Mouse (Mus musculus) G1E (cell line): ENCODE measurements around the gene Ints13. TPM values are rescaled to one million over a fixed set of nuclear protein-coding genes. Genes with fewer than 3 reads are reported as not detected.

Experiments
- ATAC-seq: 2 replicates; pipeline ENCODE4 v1.8.0; 2016; ENCODE audit warnings: mild to moderate bottlenecking; ENCODE audit not compliant: insufficient number of reproducible peaks, poor library complexity, low FRiP score, severe bottlenecking; ENCODE audit errors: extremely low read depth
- DNase-seq: peaks from one replicate; pipeline ENCODE4 v3.0.0; 2012; ENCODE audit warnings: low spot score
- H3K27me3 ChIP-seq: 2 replicates; pipeline ENCODE4 v1.6.1; 2012; ENCODE audit warnings: mild to moderate bottlenecking, low read length, inconsistent platforms; ENCODE audit not compliant: insufficient read depth
- H3K36me3 ChIP-seq: replicated peaks from 2 replicates; pipeline ENCODE3; 2012; ENCODE audit warnings: mild to moderate bottlenecking, inconsistent platforms
- H3K4me1 ChIP-seq: 2 replicates; pipeline ENCODE4 v1.6.1; 2012; ENCODE audit warnings: low read depth, low read length, inconsistent platforms, mixed read lengths; ENCODE audit not compliant: insufficient read depth
- H3K4me3 ChIP-seq: 2 replicates; pipeline ENCODE4 v1.5.1; 2012; ENCODE audit warnings: low read depth, mild to moderate bottlenecking, inconsistent platforms, low read length, moderate library complexity, mixed read lengths
- H3K9me3 ChIP-seq: replicated peaks from 2 replicates; pipeline ENCODE4 v1.6.1; 2012; ENCODE audit warnings: inconsistent platforms
- CTCF ChIP-seq: IDR thresholded peaks from 2 replicates; pipeline ENCODE4 v1.5.1; 2012; ENCODE audit warnings: low read depth, low read length, inconsistent platforms, mixed read lengths
- GATA1 ChIP-seq: IDR thresholded peaks from 2 replicates; pipeline ENCODE4 v1.6.1; 2012; ENCODE audit warnings: borderline replicate concordance, low read length, inconsistent platforms, mixed read lengths
- GATA2 ChIP-seq: IDR thresholded peaks from 2 replicates; pipeline ENCODE4 v1.6.1; 2012; ENCODE audit warnings: low read depth, low read length, inconsistent platforms, borderline replicate concordance
- POLR2AphosphoS5 ChIP-seq: IDR thresholded peaks from 2 replicates; pipeline ENCODE4 v1.6.1; 2012; ENCODE audit warnings: low read depth, low read length, inconsistent platforms; ENCODE audit not compliant: insufficient replicate concordance
- TAL1 ChIP-seq: conservative IDR thresholded peaks from 2 replicates; pipeline ENCODE4 v1.6.1; 2012; ENCODE audit warnings: low read depth, low read length, inconsistent platforms, mixed read lengths
- polyA plus RNA-seq: library from polyadenylated mRNA; stranded (reverse); fragments of >175 nt; gene quantifications from 2 replicates; pipeline ENCODE4 v1.2.3, GENCODE M21; 2012
- total RNA-seq, 2 experiments: library from RNA; stranded (forward) in 1 of 2; stranded (reverse) in 1 of 2; fragments of 200-1000 nt in 1 of 2; fragments of >200 nt in 1 of 2; fragmentation: Nextera tagmentation in 1 of 2; gene quantifications; 2 replicates each; pipeline ENCODE4 v1.2.3; 2014 to 2017

Gene Ints13
- total and polyA plus RNA-seq, 3 experiments, result 24.4 to 137 (median 117) TPM

- H3K27me3 ChIP-seq, result no peaks in the 10 kb centered on the region
- DNase-seq, result no peak
- TF ChIP-seq GATA1, result no peak
- no peak for TF ChIP-seq TAL1
- TF ChIP-seq GATA2, result no peak
- TF ChIP-seq POLR2AphosphoS5, result no peak
- no peak for TF ChIP-seq CTCF
- H3K4me1 ChIP-seq, result no peaks in the 10 kb centered on the region
- no peak for ATAC-seq
- H3K9me3 ChIP-seq, result no peaks in the 10 kb centered on the region
- no peak overlapping the region for H3K4me3 ChIP-seq
- H3K36me3 ChIP-seq, result peaks cover 95% of the 10 kb centered on the region
Observed at GRCm38 (mm10) chr6:146611897-146612296, 34.3 kb upstream of the Ints13 start.

- peaks cover 2% of the 10 kb centered on the region; the same call in 1 of the 2 replicates for H3K4me1 ChIP-seq
- H3K4me3 ChIP-seq, result no peak overlapping the region
- no peak for ATAC-seq
- peaks cover 95% of the 10 kb centered on the region for H3K36me3 ChIP-seq
- no peaks in the 10 kb centered on the region for H3K27me3 ChIP-seq
- TF ChIP-seq GATA1 (no peak), CTCF (no peak), GATA2 (no peak), POLR2AphosphoS5 (no peak), TAL1 (no peak)
- no peak for DNase-seq
- no peaks in the 10 kb centered on the region for H3K9me3 ChIP-seq
Observed at GRCm38 (mm10) chr6:146611385-146611784, 33.8 kb upstream of the Ints13 start.

GRCm38 (mm10) chr6:146603651-146604050 is 26.0 kb upstream of the Ints13 start:
- Histone ChIP-seq H3K9me3 (no peaks in the 10 kb centered on the region), H3K4me3 (no peak overlapping the region), H3K4me1 (peaks cover 4% of the 10 kb centered on the region; the same call in 1 of the 2 replicates), H3K36me3 (peaks cover 93% of the 10 kb centered on the region), H3K27me3 (no peaks in the 10 kb centered on the region)
- no peak for DNase-seq
- TF ChIP-seq TAL1, result no peak
- no peak for TF ChIP-seq POLR2AphosphoS5
- ATAC-seq, result no peak

DNA sequence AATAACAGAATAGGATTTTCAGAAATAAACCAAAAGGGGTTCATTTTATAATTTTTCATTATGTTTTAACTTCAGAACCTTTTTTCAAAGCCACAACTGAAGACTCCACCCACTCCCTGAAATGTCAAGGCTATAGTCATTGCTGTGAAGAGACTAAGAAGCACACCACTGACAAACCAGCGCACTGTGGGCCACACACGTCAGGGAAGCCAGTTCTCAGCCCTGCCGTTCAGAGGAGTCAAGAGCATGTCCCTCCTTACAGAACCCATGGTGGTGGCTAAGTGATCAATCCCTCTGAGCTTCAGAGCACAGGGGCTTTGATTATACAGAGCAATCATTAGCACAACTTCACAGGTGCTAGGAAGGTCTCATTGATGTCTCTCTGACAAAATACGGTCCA is 25.0 kb upstream of the Ints13 start:
- H3K27me3 ChIP-seq, result no peaks in the 10 kb centered on the region
- peaks cover 82% of the 10 kb centered on the region for H3K36me3 ChIP-seq
- no peak for DNase-seq
- no peak overlapping the region for H3K4me3 ChIP-seq
- no peaks in the 10 kb centered on the region for H3K9me3 ChIP-seq
- no peak for ATAC-seq
- peaks cover 4% of the 10 kb centered on the region; the same call in 1 of the 2 replicates for H3K4me1 ChIP-seq
- no peak for TF ChIP-seq GATA1
- TF ChIP-seq POLR2AphosphoS5, result no peak
- no peak for TF ChIP-seq TAL1
- no peak for TF ChIP-seq CTCF
- no peak for TF ChIP-seq GATA2

DNA sequence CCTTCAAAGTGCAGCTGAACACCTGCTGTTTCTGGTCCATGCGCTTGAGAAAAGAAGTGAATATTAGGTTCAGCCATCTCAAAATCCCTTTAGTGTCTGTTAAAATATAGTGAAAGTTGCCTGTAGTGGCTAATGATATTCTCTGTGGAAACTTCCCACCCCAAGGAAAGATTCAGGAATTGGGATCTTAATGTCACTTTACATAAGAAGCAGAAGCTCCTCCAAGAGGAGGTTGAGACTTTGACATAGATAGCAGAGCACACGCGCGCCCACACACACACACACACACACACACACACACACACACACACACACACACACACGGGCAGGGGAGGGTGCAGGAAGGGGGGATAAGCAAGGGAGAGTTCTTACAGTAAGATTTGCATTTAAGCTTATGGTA is 7.5 kb upstream of the Ints13 start:
- Histone ChIP-seq H3K9me3 (no peaks in the 10 kb centered on the region), H3K27me3 (no peaks in the 10 kb centered on the region), H3K4me3 (no peak overlapping the region), H3K36me3 (peaks cover 70% of the 10 kb centered on the region), H3K4me1 (peaks cover 9% of the 10 kb centered on the region)
- DNase-seq (no peak), ATAC-seq (no peak)
- TF ChIP-seq POLR2AphosphoS5, result no peak
- TF ChIP-seq TAL1, result no peak
- no peak for TF ChIP-seq GATA2
- no peak for TF ChIP-seq GATA1
- TF ChIP-seq CTCF, result no peak

DNA sequence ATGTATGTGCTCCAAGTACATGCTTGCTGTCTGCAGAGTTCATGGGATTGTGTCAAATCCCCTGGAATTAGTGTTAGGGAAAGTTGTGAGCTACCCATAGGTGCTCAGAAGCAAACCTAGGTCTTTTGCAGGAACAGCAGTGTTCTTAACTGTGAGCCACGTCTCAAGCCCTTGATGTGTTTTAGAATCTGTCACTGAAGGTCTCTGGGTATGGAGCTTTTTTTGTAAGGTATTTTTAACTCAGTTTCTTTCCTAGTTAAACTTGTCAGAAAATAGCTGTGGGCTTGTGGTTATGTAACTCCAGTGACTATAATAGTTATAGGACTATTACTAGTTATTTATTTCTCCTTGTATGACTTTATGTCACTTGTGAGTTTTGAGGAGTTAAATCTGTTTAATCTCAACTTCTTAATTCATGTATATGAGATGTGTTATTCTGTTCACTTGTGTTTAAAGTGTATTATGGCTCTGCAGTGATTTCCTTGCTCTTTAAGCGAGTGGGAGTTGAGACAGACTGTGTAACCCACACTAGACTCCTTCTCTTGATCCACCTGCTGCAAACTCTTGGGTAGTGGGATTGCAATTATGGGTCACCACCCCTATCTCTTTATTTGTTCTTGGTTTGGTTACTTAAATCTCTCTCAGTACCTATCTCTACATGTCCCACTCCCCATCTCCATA is 5.9 kb upstream of the Ints13 start:
- Histone ChIP-seq H3K36me3 (peaks cover 54% of the 10 kb centered on the region), H3K4me1 (peaks cover 14% of the 10 kb centered on the region), H3K4me3 (no peak overlapping the region), H3K9me3 (no peaks in the 10 kb centered on the region), H3K27me3 (no peaks in the 10 kb centered on the region)
- no peak for TF ChIP-seq CTCF
- TF ChIP-seq TAL1, result no peak
- TF ChIP-seq GATA2, result no peak
- no peak for TF ChIP-seq POLR2AphosphoS5
- TF ChIP-seq GATA1, result no peak
- DNase-seq (no peak), ATAC-seq (no peak)

- DNase-seq, result no peak
- no peak for ATAC-seq
- no peak overlapping the region for H3K4me3 ChIP-seq
- no peaks in the 10 kb centered on the region for H3K27me3 ChIP-seq
- TF ChIP-seq CTCF (no peak), POLR2AphosphoS5 (no peak), TAL1 (no peak), GATA1 (no peak), GATA2 (no peak)
- no peaks in the 10 kb centered on the region for H3K9me3 ChIP-seq
- H3K4me1 ChIP-seq, result peaks cover 25% of the 10 kb centered on the region
- H3K36me3 ChIP-seq, result peaks cover 30% of the 10 kb centered on the region
Observed at GRCm38 (mm10) chr6:146580381-146580926, 2.8 kb upstream of the Ints13 start.
